Mouse (Mus musculus) heart, embryonic 12.5 days (tissue): ENCODE measurements around the gene Gm14744. TPM values are rescaled to one million over a fixed set of nuclear protein-coding genes. Genes with fewer than 3 reads are reported as not detected.
"Not testable (repeated sequence)": the region's sequence is repeated elsewhere in the genome, so short reads cannot be mapped to it uniquely, and the experiment has no call there.

Source experiments
- ATAC-seq: fragments of 200-750 bp; cut with Nextera tagmentation; 2 replicates; pipeline ENCODE4 v1.8.0; 2017; ENCODE audit warnings: moderate TSS enrichment, moderate library complexity; ENCODE audit not compliant: insufficient number of reproducible peaks, low FRiP score
- H3K27ac ChIP-seq: fragments of 300-500 bp; sonication (generic); 2 replicates; pipeline ENCODE4 v1.5.1; 2016; ENCODE audit warnings: mild to moderate bottlenecking, moderate library complexity; ENCODE audit not compliant: poor library complexity, severe bottlenecking
- H3K27me3 ChIP-seq: fragments of 300-500 bp; sonication (generic); replicated peaks from 2 replicates; pipeline ENCODE4 v1.6.1; 2016; ENCODE audit warnings: mild to moderate bottlenecking, moderate library complexity
- H3K36me3 ChIP-seq: fragments of 300-500 bp; sonication (generic); 2 replicates; pipeline ENCODE4 v1.6.1; 2016; ENCODE audit warnings: mild to moderate bottlenecking, moderate library complexity
- H3K4me1 ChIP-seq: fragments of 300-500 bp; sonication (generic); replicated peaks from 2 replicates; pipeline ENCODE4 v1.6.1; 2016; ENCODE audit warnings: mild to moderate bottlenecking
- H3K4me2 ChIP-seq: fragments of 300-500 bp; sonication (generic); 2 replicates; pipeline ENCODE4 v1.6.1; 2016; ENCODE audit warnings: mild to moderate bottlenecking, moderate library complexity
- H3K4me3 ChIP-seq: fragments of 300-500 bp; sonication (generic); 2 replicates; pipeline ENCODE4 v1.5.1; 2016; ENCODE audit warnings: mild to moderate bottlenecking
- H3K9ac ChIP-seq: fragments of 300-500 bp; sonication (generic); 2 replicates; pipeline ENCODE4 v1.6.1; 2016; ENCODE audit warnings: mild to moderate bottlenecking, moderate library complexity
- H3K9me3 ChIP-seq: fragments of 300-500 bp; sonication (generic); replicated peaks from 2 replicates; pipeline ENCODE4 v1.6.1; 2016; ENCODE audit warnings: mild to moderate bottlenecking, moderate library complexity
- WGBS: fragments of 180-500 bp; shearing (Covaris S2); methylation state at CpG from one replicate; pipeline ENCODE4 v1.1.7; 2016; 5-methylcytosine and 5-hydroxymethylcytosine counted together
- polyA plus RNA-seq: library from polyadenylated mRNA; unstranded; fragments of >200 nt; fragmentation: Nextera tagmentation; extraction: Ambion mirVana; gene quantifications from 2 replicates; pipeline ENCODE4 v1.2.1, GENCODE M21; 2016

The Gm14744 gene
- not detected in 2 replicates for polyA plus RNA-seq

GRCm38 (mm10) chrX:77864458-77864857 is at the start of gene Gm14744:
Gene Gm14744, plus strand, starts transcription at chrX:77864758.
- not testable (repeated sequence) for H3K36me3 ChIP-seq, H3K27me3 ChIP-seq, ATAC-seq, H3K4me1 ChIP-seq, H3K4me2 ChIP-seq, H3K4me3 ChIP-seq, H3K27ac ChIP-seq, H3K9ac ChIP-seq, H3K9me3 ChIP-seq
- WGBS: 76% methylated on average over 2 of the region's 2 CpGs

- Histone ChIP-seq H3K4me2 (no peak within 1 kb of the TSS), H3K36me3 (no peaks in the 10 kb centered on the region), H3K4me1 (no peaks in the 10 kb centered on the region), H3K4me3 (no peak within 1 kb of the TSS), H3K9me3 (0 out of 2 replicates have a peak, but pooled peaks cover 2% of the 10 kb centered on the region), H3K27ac (no peak within 1 kb of the TSS), H3K27me3 (no peaks in the 10 kb centered on the region), H3K9ac (no peak within 1 kb of the TSS)
- 70% methylated on average over 1 of the region's 1 CpGs for WGBS
- ATAC-seq: no peak
These were observed 11.0 kb upstream of the Gm14744 start, which contains the start of gene Pbsn for GRCm38 (mm10) chrX:77853523-77853922. Gene Pbsn, minus strand, starts transcription at chrX:77853623.

GRCm38 (mm10) chrX:77880033-77880432 is 15.5 kb downstream of the Gm14744 start:
- H3K4me2 ChIP-seq, H3K4me1 ChIP-seq, H3K9ac ChIP-seq, H3K4me3 ChIP-seq, H3K27ac ChIP-seq, ATAC-seq, H3K27me3 ChIP-seq, H3K9me3 ChIP-seq, H3K36me3 ChIP-seq: not testable (repeated sequence)
- 40% methylated on average over 2 of the region's 4 CpGs for WGBS

Other genes starting within 250 kb of the Gm14744 start
- gene Prkx, start 68.5 kb upstream of the Gm14744 start, polyA plus RNA-seq: 11.4 and 12.7 TPM in 2 replicates
- gene Pbsn, start 11.1 kb upstream of the Gm14744 start, polyA plus RNA-seq: not detected in 2 replicates
- gene 5430402E10Rik, start 60.3 kb downstream of the Gm14744 start, polyA plus RNA-seq: not detected in 2 replicates
- not detected in 2 replicates for gene Obp1a, start 226.6 kb downstream of the Gm14744 start, polyA plus RNA-seq